Mouse (Mus musculus): ENCODE results near the gene Gm6993.

- no peak for TF ChIP-seq CTCF (IDR thresholded peaks at IDR 0.05; ENCODE audit: borderline replicate concordance, insufficient read depth, low read depth, low read length)
- no peak for TF ChIP-seq POLR2A (IDR thresholded peaks at IDR 0.05; ENCODE audit: borderline replicate concordance, insufficient read depth, low read length)
These were observed 7.6 kb downstream of the Gm6993 start for GRCm38 (mm10) chr12:31248165-31248564.

All from cerebellum, adult 2 months (tissue).